Mouse (Mus musculus): ENCODE data around the gene Zmynd11. TPM values are rescaled to one million over a fixed set of nuclear protein-coding genes. Genes with fewer than 3 reads are reported as not detected.

Zmynd11 gene
- polyA plus RNA-seq, 1 experiment from 2014 or later: 119 TPM

DNA sequence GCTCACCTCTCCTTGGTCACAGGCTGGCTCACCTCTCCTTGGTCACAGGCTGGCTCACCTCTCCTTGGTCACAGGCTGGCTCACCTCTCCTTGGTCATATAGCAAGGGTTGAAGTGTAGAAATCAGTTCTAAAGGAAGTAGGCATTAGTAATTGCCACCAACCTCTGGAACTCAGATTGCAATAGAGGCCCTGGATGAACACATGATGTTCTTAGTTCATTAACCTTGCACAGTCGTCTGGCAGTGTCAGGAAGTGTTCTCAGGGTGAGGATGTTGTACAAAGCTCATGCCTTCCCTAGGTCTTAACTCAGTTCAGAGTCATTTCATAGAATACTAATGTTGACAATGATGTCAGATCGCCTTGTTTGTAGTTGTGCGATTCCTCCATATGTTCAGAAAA, 112.1 kb downstream of the Zmynd11 start:
- H3K9ac ChIP-seq (ENCODE audit: low read depth, low read length): no peak overlapping the region

GRCm38 (mm10) chr13:9650580-9650979, 114.5 kb downstream of the Zmynd11 start:
- peaks cover 3% of the 10 kb centered on the region; the same call in 1 of the 2 replicates for H3K36me3 ChIP-seq (ENCODE audit: control insufficient read depth, insufficient read depth, low read length)
- H3K4me1 ChIP-seq (ENCODE audit: control insufficient read depth, insufficient read depth, low read length): no peaks in the 10 kb centered on the region
- H3K9me3 ChIP-seq (ENCODE audit: control insufficient read depth, low read length): no peaks in the 10 kb centered on the region
- H3K4me2 ChIP-seq (replicated peaks; ENCODE audit: low read depth, low read length): no peak overlapping the region
- no peaks in the 10 kb centered on the region for H3K27me3 ChIP-seq (ENCODE audit: control insufficient read depth, insufficient read depth, low read length)
- H3K9ac ChIP-seq (ENCODE audit: low read depth, low read length): no peak overlapping the region
- no peak for ATAC-seq (ENCODE audit: low FRiP score, low TSS enrichment)
- no peak overlapping the region for H3K27ac ChIP-seq (ENCODE audit: low read depth, low read length)
- no peak overlapping the region for H3K4me3 ChIP-seq (ENCODE audit: low read length)

More for the DNA sequence above, 112.1 kb downstream of the Zmynd11 start:
- H3K4me3 ChIP-seq (ENCODE audit: low read length): no peak overlapping the region
- no peak for ATAC-seq (ENCODE audit: low FRiP score, low TSS enrichment)
- no peaks in the 10 kb centered on the region for H3K9me3 ChIP-seq (ENCODE audit: control insufficient read depth, low read length)
- 79% methylated on average over 3 of the region's 3 CpGs for WGBS
- H3K4me1 ChIP-seq (ENCODE audit: control insufficient read depth, insufficient read depth, low read length): no peaks in the 10 kb centered on the region
- peaks cover 9% of the 10 kb centered on the region; the same call in 1 of the 2 replicates for H3K36me3 ChIP-seq (ENCODE audit: control insufficient read depth, insufficient read depth, low read length)
- H3K27ac ChIP-seq (ENCODE audit: low read depth, low read length): no peak overlapping the region
- H3K27me3 ChIP-seq (ENCODE audit: control insufficient read depth, insufficient read depth, low read length): no peaks in the 10 kb centered on the region
- no peak overlapping the region for H3K4me2 ChIP-seq (replicated peaks; ENCODE audit: low read depth, low read length)

DNA sequence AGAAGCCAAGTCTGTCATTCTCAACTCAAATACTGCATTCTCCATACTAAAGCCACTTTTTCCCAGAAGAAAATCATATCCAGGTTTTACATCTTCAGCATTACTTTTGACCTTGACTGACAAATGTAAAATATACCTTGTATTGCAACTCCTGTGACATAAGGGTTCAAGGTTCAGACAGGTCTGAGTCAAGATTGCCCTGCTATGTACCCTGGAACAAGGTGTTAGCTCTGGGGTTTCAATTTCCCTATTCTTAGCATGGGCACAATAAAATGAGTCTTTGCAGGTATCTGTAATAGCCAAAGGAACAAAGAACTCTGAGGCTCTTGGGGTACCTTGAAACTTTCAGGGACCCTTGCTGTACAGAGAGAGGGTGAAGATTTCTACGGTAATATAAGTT, 115.2 kb downstream of the Zmynd11 start:
- no peak overlapping the region for H3K4me2 ChIP-seq (replicated peaks; ENCODE audit: low read depth, low read length)
- no peaks in the 10 kb centered on the region for H3K27me3 ChIP-seq (ENCODE audit: control insufficient read depth, insufficient read depth, low read length)
- WGBS: 91% methylated on average over 1 of the region's 1 CpGs
- H3K27ac ChIP-seq (ENCODE audit: low read depth, low read length): no peak overlapping the region
- no peak for ATAC-seq (ENCODE audit: low FRiP score, low TSS enrichment)
- H3K36me3 ChIP-seq (ENCODE audit: control insufficient read depth, insufficient read depth, low read length): no peaks in the 10 kb centered on the region; the same call in 1 of the 2 replicates
- no peak overlapping the region for H3K4me3 ChIP-seq (ENCODE audit: low read length)
- no peak overlapping the region for H3K9ac ChIP-seq (ENCODE audit: low read depth, low read length)
- H3K4me1 ChIP-seq (ENCODE audit: control insufficient read depth, insufficient read depth, low read length): no peaks in the 10 kb centered on the region
- no peaks in the 10 kb centered on the region for H3K9me3 ChIP-seq (ENCODE audit: control insufficient read depth, low read length)

DNA sequence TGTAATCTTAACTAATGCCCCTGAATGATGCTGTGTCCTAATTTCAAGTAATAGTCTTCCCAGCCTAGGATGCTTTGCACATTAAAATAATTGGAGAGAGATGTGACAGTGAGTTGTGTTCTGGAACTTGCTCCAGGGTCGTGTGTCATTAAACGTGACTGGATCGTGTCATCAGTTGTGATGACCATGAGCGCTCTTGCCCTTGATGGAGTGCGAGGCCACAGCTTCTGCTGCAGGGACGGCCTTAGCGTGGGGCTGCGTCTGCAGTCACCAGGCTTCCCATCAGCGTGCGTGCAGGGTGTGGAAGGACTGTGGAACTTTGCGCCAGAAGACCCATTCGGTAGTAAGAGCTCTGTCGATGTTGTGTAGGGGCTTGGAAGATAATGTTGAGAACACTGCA, 116.4 kb downstream of the Zmynd11 start:
- no peak for ATAC-seq (ENCODE audit: low FRiP score, low TSS enrichment)
- no peak overlapping the region for H3K9ac ChIP-seq (ENCODE audit: low read depth, low read length)
- H3K4me1 ChIP-seq (ENCODE audit: control insufficient read depth, insufficient read depth, low read length): no peaks in the 10 kb centered on the region
- H3K4me3 ChIP-seq (ENCODE audit: low read length): no peak overlapping the region
- H3K4me2 ChIP-seq (replicated peaks; ENCODE audit: low read depth, low read length): no peak overlapping the region
- no peaks in the 10 kb centered on the region for H3K9me3 ChIP-seq (ENCODE audit: control insufficient read depth, low read length)
- no peak overlapping the region for H3K27ac ChIP-seq (ENCODE audit: low read depth, low read length)
- H3K27me3 ChIP-seq (ENCODE audit: control insufficient read depth, insufficient read depth, low read length): no peaks in the 10 kb centered on the region
- WGBS: 87% methylated on average over 13 of the region's 13 CpGs
- H3K36me3 ChIP-seq (ENCODE audit: control insufficient read depth, insufficient read depth, low read length): no peaks in the 10 kb centered on the region; the same call in 1 of the 2 replicates

DNA sequence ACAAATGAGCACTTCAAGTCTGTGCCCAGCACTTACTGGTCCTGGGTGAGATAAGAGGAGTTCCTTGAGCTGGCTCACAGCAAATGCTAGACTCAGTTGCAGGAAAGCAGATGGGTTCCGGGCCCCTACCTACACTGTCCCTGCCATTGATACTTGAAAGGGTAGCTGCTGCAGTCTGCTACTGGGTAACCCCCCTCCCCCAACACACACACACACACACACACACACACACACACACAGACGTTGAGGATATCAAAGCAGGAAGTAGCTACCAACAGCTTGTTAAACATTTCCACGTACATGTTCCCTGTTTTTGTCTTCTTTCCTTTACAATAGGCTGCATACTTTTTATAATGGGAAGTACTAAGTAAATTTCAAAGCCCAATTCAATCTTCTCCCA, 127.2 kb downstream of the Zmynd11 start:
- H3K9me3 ChIP-seq (ENCODE audit: control insufficient read depth, low read length): no peaks in the 10 kb centered on the region
- no peak overlapping the region for H3K9ac ChIP-seq (ENCODE audit: low read depth, low read length)
- no peak for ATAC-seq (ENCODE audit: low FRiP score, low TSS enrichment)
- no peak overlapping the region for H3K4me3 ChIP-seq (ENCODE audit: low read length)
- WGBS: 66% methylated on average over 3 of the region's 3 CpGs
- no peaks in the 10 kb centered on the region for H3K27me3 ChIP-seq (ENCODE audit: control insufficient read depth, insufficient read depth, low read length)
- no peak overlapping the region for H3K27ac ChIP-seq (ENCODE audit: low read depth, low read length)
- no peaks in the 10 kb centered on the region; the same call in 1 of the 2 replicates for H3K36me3 ChIP-seq (ENCODE audit: control insufficient read depth, insufficient read depth, low read length)
- no peak overlapping the region for H3K4me2 ChIP-seq (replicated peaks; ENCODE audit: low read depth, low read length)
- H3K4me1 ChIP-seq (ENCODE audit: control insufficient read depth, insufficient read depth, low read length): no peaks in the 10 kb centered on the region

GRCm38 (mm10) chr13:9636505-9636904, 128.6 kb downstream of the Zmynd11 start:
- Histone ChIP-seq H3K4me3 (ENCODE audit: low read length) (no peak overlapping the region), H3K36me3 (ENCODE audit: control insufficient read depth, insufficient read depth, low read length) (no peaks in the 10 kb centered on the region; the same call in 1 of the 2 replicates), H3K9ac (ENCODE audit: low read depth, low read length) (no peak overlapping the region), H3K9me3 (ENCODE audit: control insufficient read depth, low read length) (no peaks in the 10 kb centered on the region), H3K27me3 (ENCODE audit: control insufficient read depth, insufficient read depth, low read length) (no peaks in the 10 kb centered on the region), H3K4me1 (ENCODE audit: control insufficient read depth, insufficient read depth, low read length) (no peaks in the 10 kb centered on the region), H3K4me2 (replicated peaks; ENCODE audit: low read depth, low read length) (no peak overlapping the region), H3K27ac (ENCODE audit: low read depth, low read length) (no peak overlapping the region)
- WGBS: 70% methylated on average over 4 of the region's 4 CpGs
- no peak for ATAC-seq (ENCODE audit: low FRiP score, low TSS enrichment)

DNA sequence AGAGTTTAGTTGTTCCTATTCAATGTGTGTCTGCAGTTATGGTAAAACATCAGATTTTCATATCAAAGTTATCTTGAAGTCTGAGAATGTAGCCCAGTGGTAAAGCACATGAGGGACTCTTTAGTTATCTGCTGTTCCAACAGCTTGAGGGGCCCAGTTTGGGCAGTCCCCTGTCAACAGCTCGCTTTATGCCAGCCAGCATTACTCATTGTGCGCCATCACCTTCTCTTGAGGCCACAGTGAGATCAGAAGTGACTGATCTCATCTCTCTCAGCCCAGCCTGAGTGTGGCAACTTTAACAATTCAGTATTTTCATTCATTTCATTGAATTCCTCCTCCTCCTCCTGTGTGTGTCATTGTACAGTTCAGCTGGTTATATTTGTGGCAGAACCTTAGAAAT, 129.2 kb downstream of the Zmynd11 start:
- Histone ChIP-seq H3K4me1 (ENCODE audit: control insufficient read depth, insufficient read depth, low read length) (no peaks in the 10 kb centered on the region), H3K27ac (ENCODE audit: low read depth, low read length) (no peak overlapping the region), H3K4me3 (ENCODE audit: low read length) (no peak overlapping the region), H3K36me3 (ENCODE audit: control insufficient read depth, insufficient read depth, low read length) (no peaks in the 10 kb centered on the region; the same call in 1 of the 2 replicates), H3K9me3 (ENCODE audit: control insufficient read depth, low read length) (no peaks in the 10 kb centered on the region), H3K27me3 (ENCODE audit: control insufficient read depth, insufficient read depth, low read length) (no peaks in the 10 kb centered on the region), H3K4me2 (replicated peaks; ENCODE audit: low read depth, low read length) (no peak overlapping the region), H3K9ac (ENCODE audit: low read depth, low read length) (no peak overlapping the region)
- 91% methylated on average over 2 of the region's 2 CpGs for WGBS
- no peak for ATAC-seq (ENCODE audit: low FRiP score, low TSS enrichment)

Measured in kidney, embryonic 14.5 days (tissue).